Mouse (Mus musculus) heart, embryonic 13.5 days (tissue): ENCODE measurements around the gene Cd200r4. TPM values are rescaled to one million over a fixed set of nuclear protein-coding genes. Genes with fewer than 3 reads are reported as not detected.

Experiments used
- ATAC-seq: fragments of 200-750 bp; cut with Nextera tagmentation; 2 replicates; pipeline ENCODE4 v1.8.0; 2017; ENCODE audit warnings: moderate TSS enrichment; ENCODE audit not compliant: insufficient number of reproducible peaks, low FRiP score, low TSS enrichment; ENCODE audit errors: extremely low read depth
- H3K27ac ChIP-seq: fragments of 300-500 bp; sonication (generic); replicated peaks from 2 replicates; pipeline ENCODE4 v1.5.1; 2015; ENCODE audit warnings: moderate library complexity, mild to moderate bottlenecking, inconsistent platforms
- H3K27me3 ChIP-seq: fragments of 300-500 bp; sonication (generic); replicated peaks from 2 replicates; pipeline ENCODE4 v1.6.1; 2015; ENCODE audit warnings: mild to moderate bottlenecking, inconsistent platforms
- H3K36me3 ChIP-seq: fragments of 300-500 bp; sonication (generic); 2 replicates; pipeline ENCODE4 v1.6.1; 2015; ENCODE audit warnings: mild to moderate bottlenecking, inconsistent platforms
- H3K4me1 ChIP-seq: fragments of 300-500 bp; sonication (generic); 2 replicates; pipeline ENCODE4 v1.6.1; 2015; ENCODE audit warnings: inconsistent platforms
- H3K4me2 ChIP-seq: fragments of 300-500 bp; sonication (generic); 2 replicates; pipeline ENCODE4 v1.6.1; 2015; ENCODE audit warnings: inconsistent platforms, mild to moderate bottlenecking, moderate library complexity
- H3K4me3 ChIP-seq: fragments of 300-500 bp; sonication (generic); 2 replicates; pipeline ENCODE4 v1.5.1; 2015; ENCODE audit warnings: moderate library complexity, mild to moderate bottlenecking, inconsistent platforms
- H3K9ac ChIP-seq: fragments of 300-500 bp; sonication (generic); 2 replicates; pipeline ENCODE4 v1.6.1; 2015; ENCODE audit warnings: inconsistent platforms, mild to moderate bottlenecking, moderate library complexity
- H3K9me3 ChIP-seq: fragments of 300-500 bp; sonication (generic); 2 replicates; pipeline ENCODE4 v1.6.1; 2016; ENCODE audit warnings: inconsistent platforms
- WGBS: fragments of 180-500 bp; shearing (Covaris S2); methylation state at CpG from one replicate; pipeline ENCODE4 v1.1.7; 2015; ENCODE audit warnings: mixed read lengths; 5-methylcytosine and 5-hydroxymethylcytosine counted together
- polyA plus RNA-seq: library from polyadenylated mRNA; unstranded; fragments of >200 nt; fragmentation: Nextera tagmentation; extraction: Ambion mirVana; gene quantifications from 2 replicates; pipeline ENCODE4 v1.2.1, GENCODE M21; 2015

Gene Cd200r4
- polyA plus RNA-seq, result not detected in 2 replicates

GRCm38 (mm10) chr16:44811544-44811943 lies at the start of gene Cd200r4:
Cd200r4 (plus strand) TSS chr16:44811733.
- H3K9me3 ChIP-seq, result no peaks in the 10 kb centered on the region
- H3K4me2 ChIP-seq, result no peak within 1 kb of the TSS
- H3K27ac ChIP-seq, result no peak within 1 kb of the TSS
- no peak within 1 kb of the TSS for H3K9ac ChIP-seq
- 85% methylated on average over 3 of the region's 3 CpGs for WGBS
- no peak for ATAC-seq
- H3K4me1 ChIP-seq, result no peaks in the 10 kb centered on the region
- H3K36me3 ChIP-seq, result no peaks in the 10 kb centered on the region
- H3K27me3 ChIP-seq, result no peaks in the 10 kb centered on the region
- H3K4me3 ChIP-seq, result no peak within 1 kb of the TSS

DNA sequence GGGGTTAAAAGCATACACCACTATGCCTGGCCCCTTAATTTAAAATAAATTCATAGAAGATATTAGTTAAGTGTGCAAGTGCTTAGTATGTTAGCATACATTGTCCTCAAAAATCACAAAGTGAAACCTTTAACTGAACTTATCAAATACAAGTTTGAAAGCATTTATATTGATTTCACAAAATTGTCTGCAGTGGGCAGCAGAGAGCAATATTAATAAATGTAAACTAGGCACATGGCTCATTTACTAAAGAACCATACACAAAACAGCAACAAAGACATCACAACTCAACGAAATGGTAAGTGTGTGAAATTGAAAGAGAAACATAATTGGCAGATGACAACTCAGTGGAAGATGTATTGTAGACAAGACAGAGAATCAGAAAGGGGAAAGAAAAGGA lies 49.7 kb upstream of the Cd200r4 start:
- Histone ChIP-seq H3K4me3 (no peak overlapping the region), H3K9ac (no peak overlapping the region), H3K36me3 (no peaks in the 10 kb centered on the region), H3K4me2 (no peak overlapping the region), H3K27me3 (no peaks in the 10 kb centered on the region), H3K9me3 (no peaks in the 10 kb centered on the region), H3K27ac (no peak overlapping the region), H3K4me1 (no peaks in the 10 kb centered on the region)
- ATAC-seq, result no peak
- WGBS, result 63% methylated on average over 1 of the region's 1 CpGs

GRCm38 (mm10) chr16:44765555-44766319 lies 45.8 kb upstream of the Cd200r4 start, which contains the start of gene Cd200r1:
Cd200r1 (plus strand) TSS chr16:44765736.
- H3K4me2 ChIP-seq, result peak within 1 kb of the TSS; percentile 48
- no peaks in the 10 kb centered on the region for H3K36me3 ChIP-seq
- H3K27me3 ChIP-seq, result no peaks in the 10 kb centered on the region
- no peak within 1 kb of the TSS for H3K27ac ChIP-seq
- no peaks in the 10 kb centered on the region for H3K4me1 ChIP-seq
- ATAC-seq, result no peak
- WGBS, result 65% methylated on average over 22 of the region's 22 CpGs
- peak within 1 kb of the TSS; percentile 33 for H3K4me3 ChIP-seq
- H3K9me3 ChIP-seq, result no peaks in the 10 kb centered on the region
- peak within 1 kb of the TSS; percentile 50 for H3K9ac ChIP-seq

- Histone ChIP-seq H3K9me3 (no peaks in the 10 kb centered on the region), H3K9ac (0 out of 2 replicates have a peak overlapping the region, but pooled peaks have one; percentile 50), H3K4me3 (peak overlapping the region; percentile 33), H3K4me1 (no peaks in the 10 kb centered on the region), H3K27ac (no peak overlapping the region), H3K36me3 (no peaks in the 10 kb centered on the region), H3K27me3 (no peaks in the 10 kb centered on the region), H3K4me2 (peak overlapping the region; percentile 48)
- 61% methylated on average over 9 of the region's 9 CpGs for WGBS
- no peak for ATAC-seq
These were observed 45.1 kb upstream of the Cd200r4 start for GRCm38 (mm10) chr16:44766320-44766892.

GRCm38 (mm10) chr16:44767506-44767905 lies 44.0 kb upstream of the Cd200r4 start:
- H3K36me3 ChIP-seq, result no peaks in the 10 kb centered on the region
- WGBS, result 81% methylated on average over 7 of the region's 7 CpGs

DNA sequence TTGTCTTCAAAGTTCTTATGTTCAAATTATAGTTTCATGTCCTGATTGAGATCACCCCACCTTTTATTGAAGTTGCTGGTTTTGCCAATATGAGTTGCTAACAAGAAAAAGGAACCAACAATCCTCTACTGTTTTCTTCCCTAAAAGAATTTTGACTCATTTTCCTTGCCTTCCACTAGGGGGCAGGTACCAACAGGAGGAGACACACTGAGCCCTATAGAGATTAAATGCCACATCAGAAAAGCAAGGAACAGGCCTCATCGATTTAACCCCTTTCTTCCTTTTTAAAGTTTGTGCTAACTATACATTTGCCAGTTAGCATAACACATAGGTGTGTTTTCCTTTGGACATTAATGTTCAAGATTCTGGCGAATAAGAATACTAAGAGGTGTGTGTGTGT lies 43.6 kb upstream of the Cd200r4 start:
- ATAC-seq, result no peak
- H3K27ac ChIP-seq, result no peak overlapping the region
- H3K36me3 ChIP-seq, result no peaks in the 10 kb centered on the region
- WGBS, result 47% methylated on average over 2 of the region's 2 CpGs
- H3K9ac ChIP-seq, result no peak overlapping the region
- H3K9me3 ChIP-seq, result no peaks in the 10 kb centered on the region
- no peaks in the 10 kb centered on the region for H3K4me1 ChIP-seq
- no peak overlapping the region for H3K4me2 ChIP-seq
- H3K4me3 ChIP-seq, result no peak overlapping the region
- H3K27me3 ChIP-seq, result no peaks in the 10 kb centered on the region

More at GRCm38 (mm10) chr16:44767506-44767905, 44.0 kb upstream of the Cd200r4 start:
- Histone ChIP-seq H3K27me3 (no peaks in the 10 kb centered on the region), H3K9me3 (no peaks in the 10 kb centered on the region), H3K4me3 (no peak overlapping the region), H3K4me2 (no peak overlapping the region), H3K4me1 (no peaks in the 10 kb centered on the region), H3K27ac (no peak overlapping the region), H3K9ac (no peak overlapping the region)
- ATAC-seq, result no peak

GRCm38 (mm10) chr16:44772577-44772976 lies 39.0 kb upstream of the Cd200r4 start:
- H3K9me3 ChIP-seq, result no peaks in the 10 kb centered on the region
- no peaks in the 10 kb centered on the region for H3K27me3 ChIP-seq
- 65% methylated on average over 6 of the region's 6 CpGs for WGBS
- no peak overlapping the region for H3K4me3 ChIP-seq
- no peaks in the 10 kb centered on the region for H3K4me1 ChIP-seq
- H3K9ac ChIP-seq, result no peak overlapping the region
- H3K27ac ChIP-seq, result no peak overlapping the region
- H3K36me3 ChIP-seq, result no peaks in the 10 kb centered on the region
- ATAC-seq, result no peak
- H3K4me2 ChIP-seq, result no peak overlapping the region

DNA sequence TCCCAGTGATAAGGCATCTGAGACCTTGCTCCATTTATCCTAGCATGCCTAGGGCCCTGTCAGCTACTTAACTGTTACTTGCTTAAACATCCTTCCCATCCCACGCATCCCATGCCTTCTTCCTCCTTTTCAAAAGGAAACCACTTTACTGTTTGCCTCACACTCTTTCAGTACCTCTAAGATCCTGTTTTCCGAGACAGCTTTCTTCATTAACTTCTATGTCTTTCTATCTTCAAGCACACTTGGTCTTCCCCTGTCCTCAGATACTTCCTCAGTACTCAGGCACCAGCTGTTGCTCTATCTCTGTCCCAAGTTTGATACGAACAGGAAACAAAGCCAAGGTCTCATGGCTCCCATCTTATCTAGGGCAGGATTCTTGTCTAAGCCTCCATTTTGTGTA lies 37.9 kb upstream of the Cd200r4 start:
- WGBS, result 73% methylated on average over 3 of the region's 3 CpGs
- no peak overlapping the region for H3K4me2 ChIP-seq
- H3K27me3 ChIP-seq, result no peaks in the 10 kb centered on the region
- no peaks in the 10 kb centered on the region for H3K9me3 ChIP-seq
- H3K27ac ChIP-seq, result no peak overlapping the region
- H3K4me3 ChIP-seq, result no peak overlapping the region
- no peak for ATAC-seq
- no peaks in the 10 kb centered on the region for H3K36me3 ChIP-seq
- H3K9ac ChIP-seq, result no peak overlapping the region
- no peaks in the 10 kb centered on the region for H3K4me1 ChIP-seq

GRCm38 (mm10) chr16:44774201-44774600 lies 37.3 kb upstream of the Cd200r4 start:
- ATAC-seq, result no peak
- WGBS, result 85% methylated on average over 6 of the region's 6 CpGs
- no peak overlapping the region for H3K27ac ChIP-seq
- no peak overlapping the region for H3K4me3 ChIP-seq
- no peaks in the 10 kb centered on the region for H3K9me3 ChIP-seq
- H3K4me1 ChIP-seq, result no peaks in the 10 kb centered on the region
- H3K9ac ChIP-seq, result no peak overlapping the region
- no peaks in the 10 kb centered on the region for H3K36me3 ChIP-seq
- no peak overlapping the region for H3K4me2 ChIP-seq
- H3K27me3 ChIP-seq, result no peaks in the 10 kb centered on the region

DNA sequence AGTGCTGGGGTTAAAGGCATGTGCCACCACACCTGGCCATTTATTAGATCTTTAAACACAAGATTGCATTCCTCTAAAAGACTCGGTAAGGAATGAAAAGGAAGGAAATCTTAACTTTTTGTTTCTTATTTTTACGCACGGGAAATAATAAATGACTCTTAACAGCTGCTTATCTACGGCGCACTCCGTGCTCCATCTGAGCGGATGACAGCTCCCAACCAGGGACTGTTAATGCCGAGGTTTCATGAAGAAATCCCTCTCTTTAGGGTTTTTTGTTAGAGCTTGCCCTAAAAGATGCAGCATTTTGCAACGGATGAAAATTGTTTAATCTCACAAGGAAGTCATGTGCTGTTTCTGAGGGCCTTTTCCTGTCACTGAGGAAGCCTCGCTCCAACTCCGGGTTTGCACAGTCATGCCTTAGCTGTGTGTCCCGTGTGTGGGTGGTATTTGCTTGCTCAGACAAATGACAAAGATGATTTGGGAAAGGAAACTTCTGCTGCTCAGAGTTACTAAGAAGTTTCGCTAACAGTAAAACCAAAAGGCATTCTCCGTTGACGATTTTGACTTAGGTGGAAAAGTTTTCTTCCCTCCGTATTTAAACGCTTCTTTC lies 32.9 kb upstream of the Cd200r4 start:
- H3K27me3 ChIP-seq, result no peaks in the 10 kb centered on the region
- ATAC-seq, result no peak
- H3K9me3 ChIP-seq, result no peaks in the 10 kb centered on the region
- no peak overlapping the region for H3K27ac ChIP-seq
- peak overlapping the region; percentile 6; the same call in 1 of the 2 replicates for H3K4me3 ChIP-seq
- H3K36me3 ChIP-seq, result no peaks in the 10 kb centered on the region
- peak overlapping the region; percentile 50 for H3K4me2 ChIP-seq
- 58% methylated on average over 17 of the region's 17 CpGs for WGBS
- no peaks in the 10 kb centered on the region for H3K4me1 ChIP-seq
- no peak overlapping the region for H3K9ac ChIP-seq

- H3K27me3 ChIP-seq, result no peaks in the 10 kb centered on the region
- H3K4me2 ChIP-seq, result no peak overlapping the region
- H3K9ac ChIP-seq, result no peak overlapping the region
- H3K9me3 ChIP-seq, result no peaks in the 10 kb centered on the region
- no peaks in the 10 kb centered on the region for H3K36me3 ChIP-seq
- ATAC-seq, result no peak
- H3K4me1 ChIP-seq, result no peaks in the 10 kb centered on the region
- H3K4me3 ChIP-seq, result no peak overlapping the region
- no peak overlapping the region for H3K27ac ChIP-seq
- WGBS, result 78% methylated on average over 5 of the region's 5 CpGs
These were observed 32.0 kb upstream of the Cd200r4 start for GRCm38 (mm10) chr16:44779494-44779893.
